Mouse (Mus musculus) liver, embryonic 16.5 days (tissue): ENCODE data around the gene 4930432K21Rik. TPM values are rescaled to one million over a fixed set of nuclear protein-coding genes. Genes with fewer than 3 reads are reported as not detected.

Experiments used
- ATAC-seq: fragments of 200-750 bp; cut with Nextera tagmentation; 2 replicates; pipeline ENCODE4 v1.8.0; 2017; ENCODE audit warnings: low read depth, mild to moderate bottlenecking, moderate number of reproducible peaks, moderate library complexity
- H3K27ac ChIP-seq: fragments of 300-500 bp; sonication (generic); 2 replicates; pipeline ENCODE4 v1.5.1; 2014; ENCODE audit warnings: mild to moderate bottlenecking, low read length
- H3K27me3 ChIP-seq: fragments of 300-500 bp; sonication (generic); 2 replicates; pipeline ENCODE4 v1.6.1; 2014; ENCODE audit warnings: low read depth, low read length, mixed read lengths; ENCODE audit not compliant: control insufficient read depth, insufficient read depth
- H3K36me3 ChIP-seq: fragments of 300-500 bp; sonication (generic); 2 replicates; pipeline ENCODE4 v1.6.1; 2014; ENCODE audit warnings: mild to moderate bottlenecking; ENCODE audit not compliant: control insufficient read depth, insufficient read depth
- H3K4me1 ChIP-seq: fragments of 300-500 bp; sonication (generic); 2 replicates; pipeline ENCODE4 v1.6.1; 2014; ENCODE audit warnings: low read depth, low read length, mixed read lengths; ENCODE audit not compliant: control insufficient read depth
- H3K4me2 ChIP-seq: fragments of 300-500 bp; sonication (generic); 2 replicates; pipeline ENCODE4 v1.6.1; 2014; ENCODE audit warnings: low read depth, low read length, mixed read lengths
- H3K4me3 ChIP-seq: fragments of 300-500 bp; sonication (generic); 2 replicates; pipeline ENCODE4 v1.5.1; 2014; ENCODE audit warnings: low read depth, mild to moderate bottlenecking, low read length
- H3K9ac ChIP-seq: fragments of 300-500 bp; sonication (generic); 2 replicates; pipeline ENCODE4 v1.6.1; 2014; ENCODE audit warnings: low read depth, low read length
- H3K9me3 ChIP-seq: fragments of 300-500 bp; sonication (generic); replicated peaks from 2 replicates; pipeline ENCODE4 v1.6.1; 2016; ENCODE audit warnings: low read length; ENCODE audit not compliant: control insufficient read depth
- WGBS: fragments of 180-500 bp; shearing (Covaris S2); extraction: QIAGEN DNeasy Blood & Tissue Kit; methylation state at CpG from one replicate; pipeline ENCODE4 v1.1.7; 2014; ENCODE audit not compliant: insufficient replicate concordance; 5-methylcytosine and 5-hydroxymethylcytosine counted together
- polyA plus RNA-seq: library from polyadenylated mRNA; unstranded; fragments of >200 nt; fragmentation: Nextera tagmentation; extraction: Ambion mirVana; gene quantifications from 2 replicates; pipeline ENCODE4 v1.2.1, GENCODE M21; 2015

The 4930432K21Rik gene
- polyA plus RNA-seq, 1 experiment from 2014 or later = 0.26 TPM

DNA sequence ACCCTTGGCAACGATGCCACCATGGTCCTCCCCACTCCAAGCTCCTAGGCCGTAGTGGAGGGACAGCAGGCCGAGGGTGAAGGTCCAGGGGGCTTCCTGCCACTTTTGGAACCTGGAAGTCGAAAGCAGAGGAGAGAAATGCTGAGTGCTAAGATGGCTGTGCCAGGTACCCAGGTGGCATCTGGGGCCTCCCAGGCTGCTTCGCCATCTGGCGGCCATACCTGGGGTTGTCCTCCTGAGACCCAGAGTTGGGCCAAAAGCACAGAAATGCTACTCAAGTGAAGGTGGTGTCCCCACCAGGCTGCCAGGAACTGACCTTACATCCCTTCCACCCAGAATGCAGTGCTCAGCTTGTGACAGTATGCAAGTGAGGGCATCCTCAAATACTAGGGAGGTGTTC lies 26.0 kb downstream of the 4930432K21Rik start:
- Histone ChIP-seq H3K9me3 (no peaks in the 10 kb centered on the region), H3K27me3 (no peaks in the 10 kb centered on the region), H3K36me3 (no peaks in the 10 kb centered on the region), H3K27ac (no peak overlapping the region), H3K4me2 (no peak overlapping the region), H3K4me3 (no peak overlapping the region), H3K9ac (no peak overlapping the region), H3K4me1 (no peaks in the 10 kb centered on the region; the same call in 1 of the 2 replicates)
- ATAC-seq = no peak
- WGBS = 66% methylated on average over 6 of the region's 6 CpGs

DNA sequence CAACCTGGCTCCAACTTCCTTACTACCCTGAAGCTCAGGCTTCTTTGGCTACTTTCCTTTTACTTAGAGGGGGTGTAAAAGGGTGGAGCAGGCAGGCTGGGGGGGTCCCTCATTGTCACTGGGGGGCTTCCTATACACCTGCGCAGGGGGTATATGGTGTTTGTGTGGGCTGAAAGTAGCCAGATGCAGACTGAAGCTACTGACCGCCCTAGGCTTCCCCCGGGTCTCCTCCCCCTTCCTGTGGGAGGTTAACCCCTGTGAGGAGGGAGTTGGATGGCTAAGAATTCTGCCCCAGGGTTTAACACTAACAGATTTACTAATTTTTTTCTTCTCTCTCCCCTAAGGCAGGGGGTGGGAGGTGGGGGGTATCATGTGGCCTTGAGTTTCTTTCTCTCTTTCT lies 28.7 kb downstream of the 4930432K21Rik start:
- Histone ChIP-seq H3K9me3 (no peaks in the 10 kb centered on the region), H3K4me3 (no peak overlapping the region), H3K27me3 (no peaks in the 10 kb centered on the region), H3K27ac (no peak overlapping the region), H3K4me2 (no peak overlapping the region), H3K36me3 (no peaks in the 10 kb centered on the region), H3K4me1 (peaks cover 7% of the 10 kb centered on the region), H3K9ac (no peak overlapping the region)
- 12% methylated on average over 3 of the region's 3 CpGs for WGBS
- ATAC-seq = no peak

DNA sequence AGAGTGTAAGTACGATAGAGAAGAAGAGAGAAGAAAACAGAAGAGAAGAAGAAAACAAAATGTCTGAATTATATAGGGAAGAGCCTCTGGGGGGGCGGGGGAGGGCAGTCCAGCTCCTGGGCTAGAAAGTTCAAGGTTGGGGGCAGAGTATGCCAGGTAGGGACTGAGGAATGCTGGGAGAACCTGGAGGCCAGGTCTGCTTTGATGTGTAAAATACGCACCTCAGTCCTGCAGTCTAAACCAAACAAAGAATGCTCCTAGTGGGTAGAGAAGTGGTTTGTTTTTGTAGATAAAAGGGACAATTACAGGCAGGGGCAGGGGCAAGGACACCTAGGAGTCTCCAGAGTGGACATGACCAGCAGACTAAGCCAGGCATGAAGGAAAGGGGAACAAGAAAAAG lies 29.6 kb downstream of the 4930432K21Rik start:
- no peak for ATAC-seq
- peaks cover 7% of the 10 kb centered on the region for H3K4me1 ChIP-seq
- no peak overlapping the region for H3K27ac ChIP-seq
- no peak overlapping the region for H3K4me3 ChIP-seq
- H3K9ac ChIP-seq = no peak overlapping the region
- no peak overlapping the region for H3K4me2 ChIP-seq
- H3K27me3 ChIP-seq = no peaks in the 10 kb centered on the region
- no peaks in the 10 kb centered on the region for H3K9me3 ChIP-seq
- 63% methylated on average over 3 of the region's 3 CpGs for WGBS
- H3K36me3 ChIP-seq = no peaks in the 10 kb centered on the region

DNA sequence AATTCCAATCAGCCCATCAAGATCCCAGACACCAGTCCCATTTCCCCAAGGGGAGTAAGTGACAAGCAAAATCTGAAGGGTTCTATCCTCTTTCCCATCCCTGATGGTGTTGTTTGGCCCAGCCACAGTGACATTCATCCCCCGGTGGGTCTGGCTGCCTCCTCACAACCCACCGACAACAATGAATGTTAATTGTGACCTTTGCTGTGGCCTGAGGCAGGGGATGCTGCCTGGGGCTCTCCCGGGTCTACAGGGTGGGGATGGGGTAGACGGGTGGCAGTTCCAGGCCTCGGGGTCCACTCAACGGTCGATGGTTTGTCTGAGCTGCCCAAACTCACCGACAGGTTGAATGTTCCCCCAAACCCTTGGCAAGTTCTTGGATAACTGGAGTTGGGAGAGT lies 30.8 kb downstream of the 4930432K21Rik start:
- Histone ChIP-seq H3K9me3 (no peaks in the 10 kb centered on the region), H3K4me2 (no peak overlapping the region)
- 70% methylated on average over 8 of the region's 8 CpGs for WGBS

DNA sequence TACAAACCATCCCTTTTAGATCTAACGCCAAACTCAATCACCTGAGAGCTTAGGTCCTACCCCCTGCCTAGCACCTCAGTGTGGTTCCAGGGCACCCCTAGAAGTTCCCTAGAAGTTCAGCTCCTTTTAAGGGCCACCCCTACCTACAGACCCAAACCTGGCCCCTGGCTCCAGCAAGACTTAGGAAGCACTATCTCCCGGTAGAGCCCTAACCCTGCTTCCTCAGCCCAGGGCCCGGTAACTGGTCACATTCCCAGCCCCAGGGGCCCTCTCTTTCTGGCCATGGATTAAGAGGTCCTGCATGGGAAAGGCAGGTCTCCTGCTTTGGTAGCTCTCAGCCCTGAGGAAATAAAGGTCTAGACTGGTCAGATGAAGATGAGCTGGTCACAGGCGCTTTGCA lies 32.1 kb downstream of the 4930432K21Rik start:
- Histone ChIP-seq H3K4me2 (no peak overlapping the region), H3K4me3 (no peak overlapping the region), H3K9ac (no peak overlapping the region), H3K9me3 (no peaks in the 10 kb centered on the region), H3K27me3 (peaks cover 21% of the 10 kb centered on the region), H3K36me3 (no peaks in the 10 kb centered on the region), H3K4me1 (peaks cover 13% of the 10 kb centered on the region), H3K27ac (no peak overlapping the region)
- 31% methylated on average over 4 of the region's 4 CpGs for WGBS
- ATAC-seq = no peak

More for the DNA sequence above, 30.8 kb downstream of the 4930432K21Rik start:
- Histone ChIP-seq H3K4me1 (peaks cover 13% of the 10 kb centered on the region), H3K9ac (no peak overlapping the region), H3K27ac (no peak overlapping the region), H3K36me3 (no peaks in the 10 kb centered on the region), H3K27me3 (peaks cover 10% of the 10 kb centered on the region), H3K4me3 (no peak overlapping the region)
- ATAC-seq = no peak

DNA sequence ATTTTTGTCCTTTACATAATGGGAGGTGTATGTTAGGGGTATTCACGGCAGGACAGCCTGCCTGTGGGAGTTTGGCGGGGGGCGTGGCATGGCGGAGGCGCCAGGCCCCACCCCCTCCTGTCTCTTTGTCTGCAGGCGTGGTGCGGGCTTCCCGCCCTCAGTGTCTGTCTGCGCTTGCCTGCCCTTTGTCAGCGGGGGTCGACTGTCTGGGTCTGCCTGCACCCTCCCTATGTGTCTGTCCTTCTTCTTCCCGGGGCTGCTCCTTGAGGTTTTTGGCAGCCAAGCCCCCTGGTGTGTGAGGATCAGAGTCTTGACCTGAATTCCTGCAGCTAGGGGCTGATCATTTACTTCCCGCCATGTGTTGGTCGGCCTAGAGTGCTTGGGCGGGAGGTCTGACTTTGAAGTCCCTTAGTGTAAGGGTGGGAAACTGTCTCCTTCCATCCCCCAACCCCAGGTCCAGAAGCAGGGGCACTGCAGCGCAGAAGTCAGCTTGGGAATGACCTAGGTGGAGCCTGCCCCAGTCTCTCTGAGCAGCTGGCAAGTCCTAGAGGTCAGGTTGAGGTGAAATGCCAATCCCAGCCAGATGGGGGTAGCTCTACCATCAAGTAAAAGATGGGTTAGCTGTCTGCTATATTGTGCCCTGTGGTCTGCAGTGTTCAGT lies 32.8 kb downstream of the 4930432K21Rik start:
- H3K27me3 ChIP-seq = peaks cover 21% of the 10 kb centered on the region
- no peak overlapping the region for H3K4me3 ChIP-seq
- H3K9me3 ChIP-seq = no peaks in the 10 kb centered on the region
- peak overlapping the region; percentile 38; the same call in 1 of the 2 replicates for H3K4me2 ChIP-seq
- peaks cover 13% of the 10 kb centered on the region for H3K4me1 ChIP-seq
- peak; percentile 28; the same call in 1 of the 2 replicates for ATAC-seq
- 14% methylated on average over 16 of the region's 16 CpGs for WGBS
- no peak overlapping the region for H3K27ac ChIP-seq
- no peak overlapping the region for H3K9ac ChIP-seq
- H3K36me3 ChIP-seq = no peaks in the 10 kb centered on the region

DNA sequence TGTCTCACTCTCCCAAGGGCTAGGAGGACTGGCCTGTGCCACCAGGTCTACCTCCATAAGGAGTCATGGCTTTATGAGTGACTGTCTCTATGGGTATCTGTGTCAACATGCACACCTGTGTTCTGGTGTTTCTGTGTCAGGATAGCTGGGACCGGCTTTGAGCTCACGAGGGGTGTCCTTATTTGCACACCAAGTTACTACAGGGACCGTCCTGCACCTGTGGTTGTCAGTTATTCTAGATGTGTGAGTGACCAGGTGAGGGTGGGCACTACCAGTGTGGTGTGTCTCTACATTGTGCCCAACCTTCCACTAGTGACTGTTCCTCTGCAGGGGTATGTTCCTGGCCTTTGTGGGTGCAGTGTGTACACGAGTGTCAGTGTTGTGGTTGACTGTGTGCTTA lies 35.0 kb downstream of the 4930432K21Rik start:
- Histone ChIP-seq H3K27ac (no peak overlapping the region), H3K36me3 (no peaks in the 10 kb centered on the region), H3K4me2 (peak overlapping the region; percentile 85), H3K9me3 (no peaks in the 10 kb centered on the region), H3K4me1 (peaks cover 21% of the 10 kb centered on the region), H3K9ac (no peak overlapping the region; the same call in 1 of the 2 replicates), H3K4me3 (peak overlapping the region; percentile 62), H3K27me3 (peaks cover 21% of the 10 kb centered on the region)
- ATAC-seq = no peak
- WGBS = 48% methylated on average over 4 of the region's 4 CpGs

DNA sequence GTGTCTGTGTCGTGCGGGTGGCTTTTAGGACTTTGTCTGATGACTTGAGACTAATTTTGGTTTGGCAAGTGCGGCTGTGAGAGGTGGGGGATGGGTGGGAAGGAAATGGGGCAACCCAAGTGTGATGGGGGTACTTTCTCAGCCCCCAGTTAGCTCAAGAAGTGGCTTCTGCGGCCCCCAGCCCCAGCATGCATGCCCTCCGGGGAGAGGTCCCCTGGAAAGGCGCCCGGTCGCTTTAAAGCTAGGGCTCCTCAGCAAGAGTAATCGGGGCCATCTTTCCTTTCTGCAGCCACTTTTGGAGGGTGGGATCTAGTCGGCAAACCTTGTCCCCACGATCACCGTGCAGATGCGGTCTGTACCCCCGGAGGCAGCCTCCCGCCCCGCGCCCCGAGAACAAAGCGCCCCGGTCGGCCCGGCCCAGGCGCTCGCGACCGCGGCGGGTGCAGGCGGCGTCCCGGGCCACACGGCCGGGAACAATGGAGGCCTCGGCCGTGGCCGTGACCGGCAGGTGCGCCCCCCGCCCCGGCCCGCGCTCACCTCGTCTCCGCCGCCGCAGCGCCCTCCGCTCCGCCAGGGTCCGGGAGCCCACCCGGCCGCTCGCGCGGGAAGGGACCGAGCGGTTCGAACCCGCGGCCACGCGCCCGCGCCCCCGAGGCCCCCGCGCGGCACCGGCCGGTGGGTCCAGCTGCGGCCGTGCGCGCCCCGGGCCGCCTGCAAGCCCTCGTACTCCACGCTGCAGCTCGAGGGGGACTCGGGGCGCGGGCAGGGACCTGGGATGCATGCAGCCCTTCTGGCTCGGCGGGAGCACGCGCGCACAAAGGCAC lies 35.6 kb downstream of the 4930432K21Rik start:
- H3K4me3 ChIP-seq = peak overlapping the region; percentile 62
- H3K9me3 ChIP-seq = no peaks in the 10 kb centered on the region
- H3K4me1 ChIP-seq = peaks cover 21% of the 10 kb centered on the region
- peak overlapping the region; percentile 85 for H3K4me2 ChIP-seq
- under 1% methylated on average over 75 of the region's 87 CpGs for WGBS
- no peak overlapping the region for H3K27ac ChIP-seq
- peak overlapping the region; percentile 56 for H3K9ac ChIP-seq
- no peaks in the 10 kb centered on the region for H3K36me3 ChIP-seq
- peaks cover 21% of the 10 kb centered on the region for H3K27me3 ChIP-seq
- ATAC-seq = no peak
